Mouse (Mus musculus): ENCODE measurements at regions not wholly inside any gene's neighbourhood (a gene's known extent, or its start where the extent isn't known, plus 50 kb on each side); places are given as distances from the start of the nearest gene placed in this dataset.

- TF ChIP-seq CTCF (conservative IDR thresholded peaks at IDR 0.05; ENCODE audit: low read length) (no peak), POU5F1 (IDR thresholded peaks at IDR 0.05; ENCODE audit: borderline replicate concordance, low read length) (no peak)
Observed at GRCm38 (mm10) chr3:134184042-134184441, 52.2 kb upstream of the Cxxc4 start.

All from E14TG2a.4 (cell line).